Mouse (Mus musculus) midbrain, embryonic 15.5 days (tissue): ENCODE data around the gene Inpp5a. TPM values are rescaled to one million over a fixed set of nuclear protein-coding genes. Genes with fewer than 3 reads are reported as not detected.

Experiments
- ATAC-seq: fragments of 200-750 bp; cut with Nextera tagmentation; replicated peaks from 2 replicates; pipeline ENCODE4 v1.8.0; 2017; ENCODE audit warnings: moderate TSS enrichment
- H3K27ac ChIP-seq: fragments of 300-500 bp; sonication (generic); 2 replicates; pipeline ENCODE4 v1.5.1; 2015; ENCODE audit warnings: mild to moderate bottlenecking, inconsistent platforms
- H3K27me3 ChIP-seq: fragments of 300-500 bp; sonication (generic); replicated peaks from 2 replicates; pipeline ENCODE4 v1.6.1; 2015; ENCODE audit warnings: inconsistent platforms
- H3K36me3 ChIP-seq: fragments of 300-500 bp; sonication (generic); replicated peaks from 2 replicates; pipeline ENCODE4 v1.6.1; 2015; ENCODE audit warnings: inconsistent platforms
- H3K4me1 ChIP-seq: fragments of 300-500 bp; sonication (generic); 2 replicates; pipeline ENCODE4 v1.6.1; 2015; ENCODE audit warnings: inconsistent platforms
- H3K4me2 ChIP-seq: fragments of 300-500 bp; sonication (generic); 2 replicates; pipeline ENCODE4 v1.6.1; 2015; ENCODE audit warnings: inconsistent platforms, mild to moderate bottlenecking, moderate library complexity
- H3K4me3 ChIP-seq: fragments of 300-500 bp; sonication (generic); 2 replicates; pipeline ENCODE4 v1.5.1; 2015; ENCODE audit warnings: mild to moderate bottlenecking, inconsistent platforms
- H3K9ac ChIP-seq: fragments of 300-500 bp; sonication (generic); 2 replicates; pipeline ENCODE4 v1.6.1; 2015; ENCODE audit warnings: mild to moderate bottlenecking, inconsistent platforms
- H3K9me3 ChIP-seq: fragments of 300-500 bp; sonication (generic); 2 replicates; pipeline ENCODE4 v1.6.1; 2016; ENCODE audit warnings: inconsistent platforms
- WGBS: fragments of 180-500 bp; shearing (Covaris S2); methylation state at CpG from one replicate; pipeline ENCODE4 v1.1.7; 2015; ENCODE audit warnings: mixed read lengths; 5-methylcytosine and 5-hydroxymethylcytosine counted together
- polyA plus RNA-seq: library from polyadenylated mRNA; unstranded; fragments of >200 nt; fragmentation: Nextera tagmentation; extraction: Ambion mirVana; gene quantifications from 2 replicates; pipeline ENCODE4 v1.2.1, GENCODE M21; 2015

Gene Inpp5a
- polyA plus RNA-seq, 1 experiment from 2014 or later: 19.2 TPM

GRCm38 (mm10) chr7:139508938-139509337 lies 120.0 kb downstream of the Inpp5a start:
- no peak overlapping the region for H3K4me3 ChIP-seq
- no peaks in the 10 kb centered on the region for H3K36me3 ChIP-seq
- WGBS: 89% methylated on average over 4 of the region's 4 CpGs
- no peaks in the 10 kb centered on the region for H3K9me3 ChIP-seq
- H3K27ac ChIP-seq: no peak overlapping the region
- ATAC-seq: no peak
- peaks cover 18% of the 10 kb centered on the region for H3K27me3 ChIP-seq
- H3K4me1 ChIP-seq: peaks cover 11% of the 10 kb centered on the region; the same call in 1 of the 2 replicates
- H3K9ac ChIP-seq: no peak overlapping the region
- H3K4me2 ChIP-seq: no peak overlapping the region

DNA sequence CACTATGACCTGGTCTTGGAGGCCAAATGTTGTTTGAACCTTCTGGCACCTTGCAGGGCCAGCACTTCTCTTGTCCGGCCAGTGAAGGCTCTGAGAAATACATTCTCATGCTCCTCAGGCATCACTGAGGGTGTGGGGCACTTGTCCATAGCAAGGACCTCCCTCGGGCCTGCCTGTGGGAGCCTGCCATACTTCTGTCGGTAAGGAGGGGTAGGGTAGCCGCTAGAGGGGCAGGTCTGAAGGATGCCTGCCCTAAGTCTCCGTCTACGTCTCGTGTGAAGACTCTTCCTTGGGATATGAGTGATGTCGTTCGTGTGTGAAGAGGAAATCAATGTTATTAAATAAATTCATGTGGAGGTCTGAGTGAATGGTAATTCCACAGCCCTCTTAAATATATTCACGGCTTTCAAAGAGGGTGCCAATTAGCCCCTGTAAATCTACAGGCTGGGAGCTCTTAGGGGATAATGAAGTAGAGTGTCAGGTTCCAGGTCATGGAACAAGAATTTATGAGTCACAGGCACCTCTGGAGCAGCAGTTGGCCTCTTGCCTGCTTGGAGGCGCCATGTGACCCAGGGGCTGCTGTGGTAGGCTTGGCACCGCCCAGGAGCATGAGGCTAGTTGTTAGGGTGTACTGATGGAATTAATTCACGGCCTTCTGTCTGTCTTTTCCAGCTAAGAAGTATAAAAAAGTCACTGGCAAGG lies 127.2 kb downstream of the Inpp5a start:
- Histone ChIP-seq H3K27ac (no peak overlapping the region), H3K4me3 (no peak overlapping the region), H3K9ac (no peak overlapping the region), H3K9me3 (no peaks in the 10 kb centered on the region), H3K4me1 (no peaks in the 10 kb centered on the region), H3K36me3 (no peaks in the 10 kb centered on the region), H3K27me3 (peaks cover 28% of the 10 kb centered on the region), H3K4me2 (no peak overlapping the region)
- WGBS: 81% methylated on average over 13 of the region's 13 CpGs
- no peak for ATAC-seq

DNA sequence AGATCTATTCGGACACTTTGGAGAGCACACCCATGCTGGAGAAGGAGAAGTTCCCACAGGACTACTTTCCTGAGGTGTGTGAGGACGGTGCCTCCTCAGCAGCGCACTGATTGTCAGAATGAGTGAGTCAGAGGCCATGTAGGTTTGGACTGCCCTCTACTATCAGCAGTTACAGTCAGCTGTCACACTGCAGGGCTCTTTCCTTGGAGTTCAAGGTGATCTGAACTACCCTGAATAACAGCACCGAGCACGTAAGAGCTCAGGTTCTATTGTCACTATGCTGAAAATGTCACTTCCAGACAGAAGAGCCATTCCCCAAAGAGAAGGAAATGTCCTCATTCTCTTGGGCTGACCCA lies 127.7 kb downstream of the Inpp5a start:
- WGBS: 96% methylated on average over 5 of the region's 5 CpGs
- Histone ChIP-seq H3K27ac (no peak overlapping the region), H3K36me3 (no peaks in the 10 kb centered on the region), H3K4me2 (no peak overlapping the region), H3K4me3 (no peak overlapping the region), H3K9ac (no peak overlapping the region), H3K4me1 (no peaks in the 10 kb centered on the region), H3K27me3 (peaks cover 33% of the 10 kb centered on the region), H3K9me3 (no peaks in the 10 kb centered on the region)
- ATAC-seq: no peak

- Histone ChIP-seq H3K36me3 (no peaks in the 10 kb centered on the region), H3K27me3 (peaks cover 45% of the 10 kb centered on the region), H3K4me1 (no peaks in the 10 kb centered on the region), H3K9ac (no peak overlapping the region), H3K9me3 (no peaks in the 10 kb centered on the region), H3K27ac (no peak overlapping the region), H3K4me3 (no peak overlapping the region), H3K4me2 (no peak overlapping the region)
- no peak for ATAC-seq
- WGBS: 73% methylated on average over 3 of the region's 3 CpGs
These were observed 129.4 kb downstream of the Inpp5a start for GRCm38 (mm10) chr7:139518352-139518751.

DNA sequence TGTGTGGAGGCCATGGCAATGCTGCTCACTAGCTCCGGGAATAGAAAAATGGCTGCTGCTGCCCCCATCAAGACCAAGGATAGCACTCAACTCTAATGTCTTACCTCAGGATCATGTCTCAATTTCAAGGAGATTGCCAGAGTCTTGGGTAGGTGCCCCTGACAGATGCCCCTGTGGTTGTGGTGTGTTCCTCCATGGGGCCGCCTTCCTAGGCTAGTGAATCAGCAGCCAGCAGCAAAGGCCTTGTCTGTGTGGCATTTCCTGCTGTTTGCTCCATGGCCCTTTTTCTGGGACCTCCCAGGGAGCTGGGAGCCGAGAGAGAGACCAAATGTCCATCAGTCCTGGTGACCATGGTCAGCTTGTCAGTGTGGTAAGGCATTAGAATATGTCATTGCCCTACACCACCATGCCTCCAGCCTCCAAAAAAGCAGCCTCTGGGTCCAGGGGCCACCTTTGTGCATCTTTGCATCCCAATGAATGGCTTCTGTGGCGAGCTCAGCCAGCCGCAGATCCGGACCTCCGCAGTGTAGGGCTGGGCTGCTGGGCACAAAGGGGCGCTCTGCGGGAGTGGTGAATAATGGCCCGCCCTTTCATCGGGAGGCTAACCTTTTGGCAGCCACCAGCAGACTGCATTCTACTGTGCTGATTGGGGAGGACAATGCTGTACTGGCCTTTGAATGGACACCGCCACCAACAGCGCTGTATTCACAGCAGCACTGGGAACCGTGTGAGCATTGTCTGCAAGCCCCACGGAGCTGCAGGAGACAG lies 139.6 kb downstream of the Inpp5a start:
- 0 out of 2 replicates have a peak overlapping the region, but pooled peaks have one; percentile 21 for H3K27ac ChIP-seq
- ATAC-seq: peak; percentile 60
- no peaks in the 10 kb centered on the region for H3K9me3 ChIP-seq
- peaks cover 84% of the 10 kb centered on the region for H3K27me3 ChIP-seq
- H3K4me3 ChIP-seq: no peak overlapping the region
- 15% methylated on average over 15 of the region's 15 CpGs for WGBS
- peaks cover 16% of the 10 kb centered on the region for H3K4me1 ChIP-seq
- H3K4me2 ChIP-seq: 0 out of 2 replicates have a peak overlapping the region, but pooled peaks have one; percentile 3
- H3K36me3 ChIP-seq: no peaks in the 10 kb centered on the region
- no peak overlapping the region for H3K9ac ChIP-seq

DNA sequence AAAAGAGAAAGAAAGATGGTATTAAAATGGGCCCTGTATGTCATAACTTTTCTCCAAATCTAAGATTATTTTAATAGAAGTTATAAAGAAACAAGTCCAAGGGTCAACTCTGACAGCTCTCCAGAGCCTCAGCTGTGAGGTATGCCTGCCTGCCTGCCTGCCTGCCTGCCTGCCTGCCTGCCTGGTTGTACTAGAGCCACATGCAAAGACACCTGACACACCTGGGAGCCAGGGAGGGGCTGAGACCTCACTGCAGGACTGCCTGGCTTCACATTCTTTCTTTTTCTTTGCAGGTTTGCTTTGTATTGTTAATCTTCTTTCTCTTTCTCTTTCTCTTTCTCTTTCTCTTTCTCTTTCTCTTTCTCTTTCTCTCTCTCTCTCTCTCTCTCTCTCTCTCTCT lies 140.3 kb downstream of the Inpp5a start:
- H3K9ac ChIP-seq: no peak overlapping the region
- H3K4me2 ChIP-seq: no peak overlapping the region
- no peak overlapping the region for H3K27ac ChIP-seq
- no peaks in the 10 kb centered on the region for H3K36me3 ChIP-seq
- no peaks in the 10 kb centered on the region for H3K9me3 ChIP-seq
- peaks cover 82% of the 10 kb centered on the region for H3K27me3 ChIP-seq
- peaks cover 16% of the 10 kb centered on the region for H3K4me1 ChIP-seq
- no peak overlapping the region for H3K4me3 ChIP-seq
- ATAC-seq: no peak

GRCm38 (mm10) chr7:139530591-139531427 lies 141.9 kb downstream of the Inpp5a start:
- H3K27ac ChIP-seq: no peak overlapping the region
- peak; percentile 60; the same call in 1 of the 2 replicates for ATAC-seq
- 36% methylated on average over 16 of the region's 16 CpGs for WGBS

DNA sequence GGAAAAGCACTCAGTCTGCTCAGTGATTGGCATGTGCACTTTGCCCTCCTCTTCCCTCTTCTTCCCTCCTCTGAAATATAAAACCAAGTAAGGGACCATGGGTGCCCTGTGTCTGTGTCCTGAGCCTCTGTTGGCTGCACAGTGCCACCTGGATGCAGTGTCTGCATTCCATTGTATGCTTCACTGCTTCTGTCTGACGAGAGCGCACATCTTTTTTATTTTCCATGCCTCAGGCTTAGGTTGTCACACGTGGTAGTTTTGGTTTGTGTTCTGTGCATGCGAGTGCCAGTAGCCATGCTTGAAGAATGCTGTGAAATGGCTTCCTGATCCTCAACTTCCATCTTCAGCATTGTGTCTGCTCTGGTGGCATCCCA lies 142.5 kb downstream of the Inpp5a start:
- H3K4me1 ChIP-seq: peaks cover 16% of the 10 kb centered on the region
- peaks cover 84% of the 10 kb centered on the region for H3K27me3 ChIP-seq
- no peak overlapping the region for H3K27ac ChIP-seq
- no peak overlapping the region for H3K4me2 ChIP-seq
- no peaks in the 10 kb centered on the region for H3K9me3 ChIP-seq
- no peak overlapping the region for H3K4me3 ChIP-seq
- ATAC-seq: no peak
- no peaks in the 10 kb centered on the region for H3K36me3 ChIP-seq
- 56% methylated on average over 4 of the region's 4 CpGs for WGBS
- H3K9ac ChIP-seq: no peak overlapping the region

More at GRCm38 (mm10) chr7:139530591-139531427, 141.9 kb downstream of the Inpp5a start:
- Histone ChIP-seq H3K4me2 (no peak overlapping the region), H3K27me3 (peaks cover 84% of the 10 kb centered on the region), H3K4me3 (no peak overlapping the region), H3K9ac (no peak overlapping the region), H3K36me3 (no peaks in the 10 kb centered on the region), H3K9me3 (no peaks in the 10 kb centered on the region), H3K4me1 (peaks cover 16% of the 10 kb centered on the region)

GRCm38 (mm10) chr7:139536331-139536730 lies 147.4 kb downstream of the Inpp5a start:
- Histone ChIP-seq H3K9ac (no peak overlapping the region), H3K4me1 (0 out of 2 replicates have a peak, but pooled peaks cover under 1% of the 10 kb centered on the region), H3K27ac (no peak overlapping the region), H3K4me3 (no peak overlapping the region), H3K27me3 (peaks cover 81% of the 10 kb centered on the region), H3K4me2 (no peak overlapping the region), H3K36me3 (no peaks in the 10 kb centered on the region), H3K9me3 (no peaks in the 10 kb centered on the region)
- no peak for ATAC-seq
- 86% methylated on average over 5 of the region's 5 CpGs for WGBS

DNA sequence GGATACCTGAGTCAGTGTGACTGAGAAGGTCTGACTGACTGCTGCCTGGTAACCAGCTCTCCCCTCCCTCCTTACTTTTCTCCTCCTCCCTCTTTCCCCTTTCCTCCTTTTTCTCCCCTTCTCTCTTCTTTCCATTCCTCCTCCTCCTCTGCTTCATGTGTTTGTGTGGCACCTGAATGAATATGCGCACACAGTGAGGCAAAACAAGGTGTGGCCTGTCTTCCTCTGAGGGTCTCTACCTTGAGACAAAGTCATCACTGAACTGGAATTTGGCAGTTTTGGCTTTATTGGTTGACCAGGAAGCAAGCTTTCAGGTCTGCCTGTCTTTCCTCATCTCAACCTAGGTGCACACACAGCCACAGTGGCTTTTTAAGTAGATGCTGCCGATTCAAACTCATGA lies 147.9 kb downstream of the Inpp5a start:
- peaks cover 81% of the 10 kb centered on the region for H3K27me3 ChIP-seq
- no peaks in the 10 kb centered on the region for H3K36me3 ChIP-seq
- no peak for ATAC-seq
- no peak overlapping the region for H3K27ac ChIP-seq
- no peaks in the 10 kb centered on the region for H3K9me3 ChIP-seq
- H3K9ac ChIP-seq: no peak overlapping the region
- H3K4me2 ChIP-seq: no peak overlapping the region
- H3K4me1 ChIP-seq: no peaks in the 10 kb centered on the region
- no peak overlapping the region for H3K4me3 ChIP-seq
- WGBS: 98% methylated on average over 2 of the region's 2 CpGs

DNA sequence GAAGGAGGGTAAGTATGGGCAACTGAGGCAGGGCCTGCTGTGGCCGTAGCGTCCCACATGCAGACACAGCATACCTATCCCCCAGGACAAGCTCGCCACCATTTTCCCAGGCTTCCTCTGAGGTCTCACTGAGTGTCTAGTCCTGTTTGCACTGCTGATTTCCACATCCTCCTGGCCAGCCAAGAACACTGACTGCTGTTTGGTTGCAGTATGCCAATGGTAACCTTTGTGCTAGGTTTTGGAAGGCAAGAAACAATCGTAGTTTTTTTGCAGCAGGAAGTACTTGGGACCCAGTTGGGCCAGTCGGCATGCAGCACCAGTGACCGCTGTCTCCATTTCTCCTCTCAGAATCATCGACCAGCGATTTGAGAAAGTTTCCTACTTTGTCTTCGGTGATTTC lies 148.9 kb downstream of the Inpp5a start:
- Histone ChIP-seq H3K27ac (no peak overlapping the region), H3K27me3 (peaks cover 78% of the 10 kb centered on the region), H3K4me3 (no peak overlapping the region), H3K4me2 (no peak overlapping the region), H3K9me3 (no peaks in the 10 kb centered on the region), H3K9ac (no peak overlapping the region), H3K4me1 (no peaks in the 10 kb centered on the region), H3K36me3 (no peaks in the 10 kb centered on the region)
- WGBS: 96% methylated on average over 9 of the region's 9 CpGs
- no peak for ATAC-seq

- H3K4me3 ChIP-seq: no peak overlapping the region
- H3K27ac ChIP-seq: no peak overlapping the region
- 79% methylated on average over 2 of the region's 2 CpGs for WGBS
- H3K9me3 ChIP-seq: no peaks in the 10 kb centered on the region
- H3K4me1 ChIP-seq: no peaks in the 10 kb centered on the region
- H3K36me3 ChIP-seq: no peaks in the 10 kb centered on the region
- ATAC-seq: no peak
- no peak overlapping the region for H3K9ac ChIP-seq
- H3K4me2 ChIP-seq: no peak overlapping the region
- H3K27me3 ChIP-seq: peaks cover 76% of the 10 kb centered on the region
These were observed 149.6 kb downstream of the Inpp5a start for GRCm38 (mm10) chr7:139538541-139538940.
